Mouse (Mus musculus): ENCODE measurements around the gene Map1lc3b.

The Map1lc3b gene

DNA sequence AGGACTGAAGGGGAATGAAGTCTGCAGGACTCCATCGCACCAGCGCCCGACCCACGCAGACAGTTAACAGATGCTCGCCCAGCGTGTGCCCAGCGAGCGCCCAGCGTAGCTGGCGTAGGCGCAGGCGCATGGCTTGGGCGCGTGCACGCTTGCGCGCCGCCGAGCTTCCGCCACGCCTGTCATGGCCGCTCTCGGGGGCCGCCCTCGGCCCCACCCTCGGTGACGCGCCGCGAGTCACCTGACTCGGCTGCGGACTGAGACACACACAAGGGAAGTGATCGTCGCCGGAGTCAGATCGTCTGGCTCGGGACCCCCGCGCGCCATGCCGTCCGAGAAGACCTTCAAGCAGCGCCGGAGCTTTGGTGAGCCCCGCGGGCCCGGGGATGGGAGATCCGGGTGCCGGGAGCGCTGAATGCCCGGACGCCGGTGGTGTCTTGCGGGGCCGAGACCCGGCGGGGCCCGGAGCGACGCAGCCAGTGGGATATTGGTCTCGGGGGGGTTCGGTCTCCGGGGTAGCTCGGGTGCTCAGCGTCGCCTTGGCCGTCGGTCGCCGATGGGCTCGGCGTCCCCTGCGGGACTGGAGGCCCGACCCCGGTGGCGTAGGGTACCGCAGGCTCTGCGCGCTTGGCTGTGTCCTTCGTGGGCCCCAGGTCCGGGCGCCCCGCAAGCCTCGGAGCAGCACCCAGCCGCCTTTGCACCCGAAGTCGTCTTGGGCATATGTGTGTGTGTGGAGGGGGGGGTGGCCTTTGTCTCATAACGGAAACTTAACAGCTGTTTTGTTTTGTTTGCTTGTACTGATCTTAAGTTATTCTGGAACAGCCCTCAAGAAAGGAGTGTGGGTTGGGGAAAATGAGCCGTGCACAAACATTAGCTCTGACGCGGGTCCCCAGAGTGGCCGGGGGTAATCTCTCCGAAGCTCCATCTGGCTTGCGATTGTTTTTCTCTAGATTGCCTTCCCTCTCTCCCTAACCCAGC lies at the start of gene Map1lc3b:
Gene Map1lc3b (plus strand): TSS at position 159 of the 975 bp plus-strand sequence.
- in situ Hi-C loops (cut with MboI; ENCODE audit: low pct_unique_long_range_greater_than_20kb in 1 of 2, low sequenced_read_pairs in 2 of 2, unreplicated experiment in 1 of 2) = loop anchor here (10.0 to 25.0 kb wide), 2 partner anchors 46 to 347 kb away; partner anchors contain the start of genes 1700018B08Rik (in 2 of the 2), Banp (in 1 of the 2) and Car5a (in 1 of the 2)

DNA sequence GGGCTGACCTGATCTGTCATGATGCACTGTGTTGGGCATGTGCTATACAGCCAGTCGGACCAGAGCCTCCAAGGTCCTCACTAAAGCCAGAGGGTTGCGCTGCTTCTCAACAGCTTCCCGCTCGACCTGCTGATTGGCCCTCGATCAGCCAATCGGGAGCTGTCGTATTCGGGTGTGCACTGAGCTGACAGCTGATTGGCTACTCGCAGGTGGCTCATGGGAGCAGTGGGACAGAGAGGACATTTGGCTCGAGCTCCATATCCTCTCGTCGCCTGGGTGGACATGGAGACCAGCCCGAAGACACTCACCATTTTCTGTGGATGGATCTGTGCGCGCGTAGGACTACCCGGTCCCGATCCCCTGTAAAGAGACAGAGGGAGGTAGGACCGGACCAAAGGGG lies 48.3 kb upstream of the Map1lc3b start:
- in situ Hi-C loops (cut with MboI; ENCODE audit: low pct_unique_long_range_greater_than_20kb in 1 of 2, low sequenced_read_pairs in 2 of 2, unreplicated experiment in 1 of 2) = loop anchor here (10.0 kb wide), 2 partner anchors 53 to 143 kb away; partner anchors contain the start of gene Map1lc3b (in 2 of the 2)

DNA sequence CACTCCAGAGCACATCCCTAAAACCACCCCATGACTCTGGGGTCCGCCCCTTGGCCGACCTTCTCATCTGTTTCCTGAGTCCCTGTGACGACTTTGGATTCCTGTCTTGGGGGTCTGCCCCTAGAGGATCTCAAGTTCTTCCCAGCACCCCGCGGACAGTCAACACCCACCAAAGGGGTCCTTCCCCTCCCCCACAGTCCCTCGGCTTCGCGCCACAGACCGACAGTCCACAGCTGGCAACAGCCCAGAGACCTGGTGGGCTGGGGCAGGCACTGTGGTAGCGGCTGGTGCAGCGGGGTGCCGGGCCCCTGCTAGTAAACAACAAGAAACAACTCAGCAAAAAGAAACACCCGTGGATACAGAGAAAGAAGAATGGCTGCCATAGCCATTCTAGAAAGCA lies 47.3 kb upstream of the Map1lc3b start:
- in situ Hi-C loops (cut with MboI; ENCODE audit: low pct_unique_long_range_greater_than_20kb in 1 of 2, low sequenced_read_pairs in 2 of 2, unreplicated experiment in 1 of 2) = loop anchor here (10.0 kb wide), 2 partner anchors 52 to 142 kb away; partner anchors contain the start of gene Map1lc3b (in 2 of the 2)

GRCm38 (mm10) chr8:121544276-121544785 lies 45.8 kb upstream of the Map1lc3b start, which contains the start of gene 1700018B08Rik:
TSS of gene 1700018B08Rik (minus strand) at chr8:121544320.
- in situ Hi-C loops (cut with MboI; ENCODE audit: low pct_unique_long_range_greater_than_20kb in 1 of 2, low sequenced_read_pairs in 2 of 2, unreplicated experiment in 1 of 2) = loop anchor here (10.0 kb wide), 2 partner anchors 50 to 140 kb away; partner anchors contain the start of gene Map1lc3b (in 2 of the 2)

DNA sequence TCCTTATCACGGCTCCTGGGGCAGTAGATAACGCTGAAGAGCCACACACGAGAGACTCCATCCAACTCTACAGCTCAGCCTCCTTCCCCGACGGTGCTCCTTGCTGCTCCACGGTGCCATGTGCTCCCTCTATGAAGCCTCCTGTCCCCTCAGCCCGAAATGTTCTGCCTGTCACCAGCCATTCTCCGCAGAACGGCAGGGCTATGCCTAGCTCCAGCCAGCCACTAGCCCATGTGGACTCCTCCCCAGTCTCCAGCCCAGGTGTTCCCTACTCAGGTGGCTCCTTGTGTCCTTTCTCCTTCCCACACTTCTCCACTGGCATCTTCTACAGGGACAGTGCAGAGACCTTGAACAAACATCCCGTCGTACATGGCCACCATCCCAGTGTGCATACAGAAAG lies 45.2 kb upstream of the Map1lc3b start:
- in situ Hi-C loops (cut with MboI; ENCODE audit: low pct_unique_long_range_greater_than_20kb in 1 of 2, low sequenced_read_pairs in 2 of 2, unreplicated experiment in 1 of 2) = loop anchor here (10.0 kb wide), 2 partner anchors 50 to 140 kb away; partner anchors contain the start of gene Map1lc3b (in 2 of the 2)

DNA sequence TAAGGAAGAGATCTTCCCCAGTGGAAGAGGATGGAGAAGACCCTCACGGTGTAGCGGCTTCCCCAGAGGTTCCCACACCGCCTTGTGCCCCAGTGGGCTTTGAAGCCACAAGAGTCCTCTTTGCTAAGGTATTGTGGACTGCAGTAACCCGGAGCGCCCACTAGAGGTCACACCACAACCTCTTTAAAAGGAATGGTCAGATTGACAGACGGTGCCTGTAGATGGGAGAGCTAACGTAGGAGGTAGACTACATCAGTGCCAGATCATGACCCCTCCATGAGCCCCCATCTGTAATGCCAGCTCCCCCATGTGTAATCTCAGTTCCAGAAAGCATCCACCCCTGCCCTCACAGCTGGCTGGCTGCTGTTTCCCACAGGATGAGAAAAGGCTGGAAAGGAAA lies 43.0 kb upstream of the Map1lc3b start:
- in situ Hi-C loops (cut with MboI; ENCODE audit: low pct_unique_long_range_greater_than_20kb in 1 of 2, low sequenced_read_pairs in 2 of 2, unreplicated experiment in 1 of 2) = loop anchor here (10.0 kb wide), 2 partner anchors 48 to 138 kb away; partner anchors contain the start of gene Map1lc3b (in 2 of the 2)

- in situ Hi-C loops (cut with MboI; ENCODE audit: low pct_unique_long_range_greater_than_20kb in 1 of 2, low sequenced_read_pairs in 2 of 2, unreplicated experiment in 1 of 2) = no loop called here
Measured at GRCm38 (mm10) chr8:121550056-121550455, 40.1 kb upstream of the Map1lc3b start.

DNA sequence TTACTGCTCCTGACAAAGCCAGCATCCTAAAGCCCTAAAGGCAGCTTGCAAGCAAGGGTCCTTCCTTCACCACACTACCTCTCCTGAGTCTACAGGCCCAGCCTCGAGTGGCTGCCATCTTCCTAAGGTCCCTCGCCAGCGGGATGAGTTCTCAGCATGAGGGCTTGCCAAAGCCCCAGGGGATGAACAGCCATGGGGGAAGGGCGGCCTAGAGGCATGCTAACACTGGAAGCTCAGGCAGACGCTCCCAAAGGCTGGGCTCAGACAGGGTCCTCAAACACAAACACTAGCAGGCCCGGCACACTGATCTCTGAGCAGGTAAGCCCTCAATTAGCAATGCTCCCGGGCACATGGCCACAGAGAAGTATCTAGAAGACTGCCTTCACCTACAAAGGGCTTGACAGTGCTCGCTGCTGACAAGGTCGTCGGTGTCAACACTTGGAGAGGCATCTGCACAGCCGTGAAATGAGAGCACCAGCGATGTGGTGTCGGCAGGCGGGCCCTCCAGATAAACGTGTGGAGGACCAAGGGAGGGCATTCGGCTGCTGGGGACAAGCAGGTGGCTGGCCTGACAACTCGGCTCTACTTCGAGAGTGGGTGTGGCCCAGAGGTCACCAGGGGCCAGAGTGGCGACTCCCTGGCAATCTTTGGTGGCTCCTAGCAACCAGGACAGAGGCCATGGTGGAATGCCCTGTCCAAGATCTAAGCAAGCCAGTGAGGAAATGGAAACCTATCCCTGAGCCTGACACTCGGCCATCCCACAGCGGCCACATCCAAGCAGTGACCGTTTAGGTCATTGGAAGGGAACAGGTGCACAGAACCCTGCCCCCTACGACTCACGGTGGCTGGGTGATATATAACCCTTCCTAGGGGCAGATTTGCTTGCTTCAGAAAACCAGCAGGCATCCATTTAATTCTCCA lies 38.8 kb upstream of the Map1lc3b start:
- in situ Hi-C loops (cut with MboI; ENCODE audit: low pct_unique_long_range_greater_than_20kb in 1 of 2, low sequenced_read_pairs in 2 of 2, unreplicated experiment in 1 of 2) = no loop called here

- in situ Hi-C loops (cut with MboI; ENCODE audit: low pct_unique_long_range_greater_than_20kb in 1 of 2, low sequenced_read_pairs in 2 of 2, unreplicated experiment in 1 of 2) = no loop called here
Measured at GRCm38 (mm10) chr8:121552506-121552905, 37.7 kb upstream of the Map1lc3b start.

DNA sequence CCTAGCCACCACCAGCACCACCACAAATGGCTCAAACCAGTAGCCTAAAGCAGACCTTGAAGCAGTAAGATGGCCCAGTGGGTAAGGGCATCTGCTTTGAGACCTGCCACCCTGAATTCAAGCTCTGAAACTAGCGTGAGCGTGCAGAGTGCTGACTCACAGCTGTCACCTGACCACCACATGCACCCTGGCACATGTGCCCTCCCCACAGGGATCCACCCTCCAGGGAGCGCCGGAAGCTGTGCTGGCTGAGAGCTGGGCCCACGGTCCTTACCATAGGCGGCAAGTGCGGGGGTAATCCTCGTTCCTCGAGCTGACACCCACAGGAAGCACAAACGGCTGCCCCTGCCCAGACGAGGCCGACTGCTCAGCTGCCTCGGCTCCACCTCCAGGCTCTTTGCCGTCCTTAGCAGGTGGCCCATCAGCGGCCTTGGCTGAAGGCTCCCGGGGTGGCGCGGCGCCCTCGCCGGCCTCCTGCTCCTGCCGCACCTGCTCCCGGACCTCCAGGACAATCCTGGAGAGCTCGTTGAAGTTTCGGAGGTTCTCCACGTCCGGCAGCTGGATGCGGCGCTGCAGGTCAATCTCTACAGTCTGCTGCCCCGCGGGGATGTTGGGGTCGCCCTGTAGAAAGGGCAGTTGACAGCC lies 36.2 kb upstream of the Map1lc3b start:
- in situ Hi-C loops (cut with MboI; ENCODE audit: low pct_unique_long_range_greater_than_20kb in 1 of 2, low sequenced_read_pairs in 2 of 2, unreplicated experiment in 1 of 2) = no loop called here

DNA sequence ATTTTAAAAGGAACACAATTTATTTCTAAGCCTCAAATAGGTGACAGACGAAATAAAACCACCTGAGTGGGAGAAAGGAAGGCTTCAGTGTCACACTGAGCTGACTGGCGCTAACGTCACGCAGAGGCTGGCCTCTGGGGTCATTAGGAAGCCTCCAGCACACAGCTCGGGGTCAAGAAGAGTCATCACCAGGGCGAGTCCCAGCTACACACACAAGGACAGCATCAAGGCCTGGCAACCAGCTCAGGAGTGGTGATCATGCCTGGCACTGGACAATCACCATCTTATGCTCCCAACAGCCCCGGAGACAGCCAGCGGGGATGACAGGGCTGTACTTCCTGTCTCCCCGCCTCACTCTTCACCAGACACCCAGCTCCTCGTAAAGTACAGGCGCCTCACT lies 32.4 kb upstream of the Map1lc3b start:
- in situ Hi-C loops (cut with MboI; ENCODE audit: low pct_unique_long_range_greater_than_20kb in 1 of 2, low sequenced_read_pairs in 2 of 2, unreplicated experiment in 1 of 2) = no loop called here

DNA sequence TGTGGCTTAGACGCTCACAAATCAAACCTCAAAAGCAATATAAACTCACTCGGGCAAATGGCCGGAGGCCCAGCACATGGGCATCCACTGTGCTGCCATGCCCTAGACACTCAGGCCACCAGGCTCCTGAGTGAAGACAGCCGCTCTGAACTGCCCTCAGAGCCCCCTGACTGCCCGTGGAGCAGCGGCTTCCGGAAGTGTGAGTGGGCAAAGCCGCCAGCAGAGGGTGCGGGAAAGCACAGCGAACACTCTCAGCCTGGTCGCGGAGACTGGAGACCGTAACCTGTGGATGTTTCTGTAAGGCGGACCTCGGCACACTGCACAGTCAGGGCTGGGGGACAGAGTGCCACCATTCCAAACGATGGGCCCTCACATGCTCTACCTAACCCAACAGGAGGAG lies 31.6 kb upstream of the Map1lc3b start:
- in situ Hi-C loops (cut with MboI; ENCODE audit: low pct_unique_long_range_greater_than_20kb in 1 of 2, low sequenced_read_pairs in 2 of 2, unreplicated experiment in 1 of 2) = no loop called here

DNA sequence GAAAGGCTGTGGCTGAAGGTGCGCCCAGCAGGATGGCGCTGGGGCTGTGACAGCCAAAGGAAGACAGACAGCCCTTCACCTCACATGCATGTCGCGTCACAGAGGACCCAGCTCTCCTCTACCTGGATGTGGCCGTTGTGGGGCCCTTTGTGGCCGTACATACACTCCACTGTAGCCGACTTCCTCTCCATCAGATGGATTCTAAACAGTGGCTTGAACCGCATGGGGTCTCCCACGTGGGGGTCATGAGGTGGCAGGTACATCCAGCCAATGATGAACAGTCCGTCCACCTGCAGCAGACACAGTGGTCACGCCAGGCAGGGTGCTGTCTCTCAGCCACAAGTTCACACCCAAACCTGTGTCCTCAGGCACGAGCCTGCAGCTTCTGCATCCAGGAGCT lies 30.4 kb upstream of the Map1lc3b start:
- in situ Hi-C loops (cut with MboI; ENCODE audit: low pct_unique_long_range_greater_than_20kb in 1 of 2, low sequenced_read_pairs in 2 of 2, unreplicated experiment in 1 of 2) = no loop called here

DNA sequence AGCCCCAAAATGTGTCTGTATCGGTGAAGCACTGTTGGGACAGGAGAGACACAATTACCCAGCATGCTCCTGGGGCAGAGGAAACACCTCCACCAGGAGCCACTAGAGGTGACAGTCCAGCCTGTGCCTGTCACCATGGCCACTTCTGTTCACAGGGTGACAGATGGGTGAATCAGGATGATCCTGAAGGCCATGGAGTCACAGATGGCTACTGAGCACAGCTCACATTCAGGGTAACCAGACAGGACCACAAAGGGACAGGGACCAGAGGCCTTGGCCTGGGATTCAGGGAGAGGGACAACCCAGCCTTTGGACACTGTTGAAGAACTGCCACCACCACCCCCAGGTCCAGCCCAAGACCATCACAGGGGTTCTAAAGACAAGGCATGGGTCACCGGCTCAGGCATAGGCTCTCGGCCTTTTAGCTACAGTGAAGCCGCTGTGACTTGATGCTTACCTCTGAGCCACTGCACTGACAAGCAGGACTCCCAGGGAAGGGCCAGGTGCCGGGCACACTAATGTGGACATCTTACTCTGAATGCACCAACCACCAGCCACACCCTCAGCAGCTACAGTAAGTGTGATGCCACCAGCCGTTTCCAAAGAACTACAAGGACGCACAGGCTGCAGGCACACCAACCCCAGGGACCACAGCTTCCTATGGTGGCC lies 29.6 kb upstream of the Map1lc3b start:
- in situ Hi-C loops (cut with MboI; ENCODE audit: low pct_unique_long_range_greater_than_20kb in 1 of 2, low sequenced_read_pairs in 2 of 2, unreplicated experiment in 1 of 2) = no loop called here

- in situ Hi-C loops (cut with MboI; ENCODE audit: low pct_unique_long_range_greater_than_20kb in 1 of 2, low sequenced_read_pairs in 2 of 2, unreplicated experiment in 1 of 2) = no loop called here
Measured at GRCm38 (mm10) chr8:121561636-121562345, 28.4 kb upstream of the Map1lc3b start.

DNA sequence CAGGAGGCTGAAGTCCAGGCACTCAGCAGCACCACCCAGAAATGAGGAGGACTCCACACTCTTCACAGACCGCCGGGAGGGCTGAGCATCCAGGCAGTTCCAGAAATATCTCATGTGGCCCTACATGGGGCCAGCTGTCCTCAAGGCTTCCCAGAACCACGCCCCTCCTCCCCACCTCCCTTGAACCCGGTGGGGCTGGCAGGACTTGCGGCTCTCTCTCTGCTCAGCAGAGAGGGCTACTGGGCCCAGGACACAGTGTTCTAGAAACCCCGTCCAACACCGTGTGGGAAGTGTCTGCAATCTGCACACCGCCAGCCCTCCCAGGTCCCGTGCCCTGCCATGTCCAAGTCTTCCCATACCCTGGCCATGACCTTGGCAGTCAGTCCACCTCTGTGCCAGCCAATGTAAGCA lies 27.2 kb upstream of the Map1lc3b start:
- in situ Hi-C loops (cut with MboI; ENCODE audit: low pct_unique_long_range_greater_than_20kb in 1 of 2, low sequenced_read_pairs in 2 of 2, unreplicated experiment in 1 of 2) = no loop called here

- in situ Hi-C loops (cut with MboI; ENCODE audit: low pct_unique_long_range_greater_than_20kb in 1 of 2, low sequenced_read_pairs in 2 of 2, unreplicated experiment in 1 of 2) = no loop called here
Measured at GRCm38 (mm10) chr8:121563701-121564100, 26.5 kb upstream of the Map1lc3b start.

Data from mouse embryonic stem cell (cell line).